Mouse (Mus musculus): ENCODE data around the gene Olfr159. TPM values are rescaled to one million over a fixed set of nuclear protein-coding genes. Genes with fewer than 3 reads are reported as not detected.

Gene Olfr159
- polyA plus RNA-seq, 1 experiment, result not detected

DNA sequence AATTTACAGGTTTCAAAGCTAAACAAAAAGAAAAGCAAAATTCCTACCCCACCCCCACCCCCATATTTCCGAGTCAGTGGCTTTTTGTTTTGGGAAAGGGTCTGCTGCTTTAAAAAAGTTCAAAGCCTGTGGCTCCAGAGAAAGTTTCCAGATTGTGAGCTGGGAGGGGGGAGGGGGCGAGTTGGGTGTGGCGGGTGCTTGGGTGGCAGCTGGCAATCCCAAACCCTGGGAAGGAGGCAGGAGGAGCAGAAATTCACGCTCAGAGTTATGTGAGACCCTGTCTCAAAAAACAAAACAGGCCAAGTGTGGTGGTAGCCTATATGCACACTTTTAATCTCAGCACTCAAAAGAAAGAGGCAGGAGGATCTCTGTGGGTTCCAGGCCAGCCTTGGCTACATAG, 28.2 kb downstream of the Olfr159 start:
- Histone ChIP-seq H3K27me3 (ENCODE audit: control insufficient read depth, insufficient read depth, low read length) (no peaks in the 10 kb centered on the region), H3K36me3 (ENCODE audit: control insufficient read depth, insufficient read depth, low read length) (no peaks in the 10 kb centered on the region), H3K4me3 (ENCODE audit: control insufficient read depth, low read depth, low read length) (no peak overlapping the region), H3K27ac (ENCODE audit: control insufficient read depth, insufficient read depth, low read depth, low read length) (no peak overlapping the region), H3K4me1 (ENCODE audit: control insufficient read depth, insufficient read depth, low read length) (peaks cover 3% of the 10 kb centered on the region; the same call in 1 of the 2 replicates)
- TF ChIP-seq POLR2A (IDR thresholded peaks at IDR 0.05; ENCODE audit: control insufficient read depth, low read depth, low read length), result no peak
- no peak for TF ChIP-seq CTCF (IDR thresholded peaks at IDR 0.05; ENCODE audit: control insufficient read depth, insufficient read depth, insufficient replicate concordance, low read depth, low read length)

DNA sequence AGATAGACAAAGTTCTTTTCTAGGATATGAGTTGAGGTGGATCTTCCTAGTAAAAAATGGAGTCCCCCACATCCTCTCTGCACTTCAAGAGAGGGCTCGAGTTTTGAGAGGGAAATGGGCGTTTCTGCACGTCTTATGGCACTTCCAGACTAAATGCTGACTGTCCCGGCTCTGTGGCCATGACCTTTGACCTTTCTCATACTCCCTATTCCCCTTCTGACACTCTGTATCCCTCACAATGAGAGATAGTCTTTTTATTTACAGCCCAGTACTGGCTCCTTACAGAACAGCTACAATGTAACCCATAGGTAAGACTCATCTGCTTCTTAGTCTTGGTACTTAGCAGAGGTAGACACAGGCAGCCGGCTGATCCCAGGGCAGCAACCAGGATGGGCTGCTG, 29.3 kb downstream of the Olfr159 start:
- TF ChIP-seq POLR2A (IDR thresholded peaks at IDR 0.05; ENCODE audit: control insufficient read depth, low read depth, low read length) (no peak), CTCF (IDR thresholded peaks at IDR 0.05; ENCODE audit: control insufficient read depth, insufficient read depth, insufficient replicate concordance, low read depth, low read length) (no peak)
- Histone ChIP-seq H3K36me3 (ENCODE audit: control insufficient read depth, insufficient read depth, low read length) (no peaks in the 10 kb centered on the region), H3K27ac (ENCODE audit: control insufficient read depth, insufficient read depth, low read depth, low read length) (no peak overlapping the region), H3K27me3 (ENCODE audit: control insufficient read depth, insufficient read depth, low read length) (no peaks in the 10 kb centered on the region), H3K4me3 (ENCODE audit: control insufficient read depth, low read depth, low read length) (no peak overlapping the region), H3K4me1 (ENCODE audit: control insufficient read depth, insufficient read depth, low read length) (peaks cover 3% of the 10 kb centered on the region)

DNA sequence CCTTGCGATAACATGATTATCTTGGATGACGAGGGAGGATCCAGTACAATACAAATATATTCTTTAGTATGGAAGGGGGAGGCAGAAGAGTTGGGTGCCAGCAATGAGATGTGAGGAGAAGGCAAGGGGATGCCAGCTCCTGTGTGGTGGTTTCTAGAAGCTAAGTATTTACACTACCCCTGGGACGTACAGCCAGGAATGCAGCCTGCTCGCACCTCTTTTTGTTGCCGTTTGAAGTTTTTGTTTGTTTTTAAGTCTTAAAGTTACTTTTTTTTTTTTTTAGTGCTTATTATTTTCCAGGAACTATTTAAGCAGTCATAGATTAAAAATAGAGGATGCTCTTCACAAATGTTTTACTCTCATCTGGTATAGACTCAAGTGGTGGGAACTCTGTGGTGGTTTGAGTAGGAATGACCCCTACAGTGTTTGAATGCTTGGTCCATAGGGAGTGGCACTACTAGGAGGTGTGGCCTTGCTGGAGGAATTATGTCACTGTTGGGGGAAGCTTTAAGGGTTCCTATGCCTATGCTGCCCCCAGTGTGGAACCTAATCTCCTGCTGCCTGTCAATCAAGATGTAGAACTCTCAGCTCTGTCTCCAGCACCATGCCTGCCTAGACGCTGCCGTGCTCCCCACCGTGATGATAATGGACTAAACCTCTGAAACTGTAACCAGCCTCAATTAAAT, 31.7 kb downstream of the Olfr159 start:
- TF ChIP-seq CTCF (IDR thresholded peaks at IDR 0.05; ENCODE audit: control insufficient read depth, insufficient read depth, insufficient replicate concordance, low read depth, low read length), result no peak
- no peak for TF ChIP-seq POLR2A (IDR thresholded peaks at IDR 0.05; ENCODE audit: control insufficient read depth, low read depth, low read length)
- peak overlapping the region; percentile 27; the same call in 1 of the 2 replicates for H3K27ac ChIP-seq (ENCODE audit: control insufficient read depth, insufficient read depth, low read depth, low read length)
- no peaks in the 10 kb centered on the region for H3K27me3 ChIP-seq (ENCODE audit: control insufficient read depth, insufficient read depth, low read length)
- peaks cover 3% of the 10 kb centered on the region for H3K4me1 ChIP-seq (ENCODE audit: control insufficient read depth, insufficient read depth, low read length)
- no peaks in the 10 kb centered on the region for H3K36me3 ChIP-seq (ENCODE audit: control insufficient read depth, insufficient read depth, low read length)
- peak overlapping the region; percentile 69 for H3K4me3 ChIP-seq (ENCODE audit: control insufficient read depth, low read depth, low read length)

DNA sequence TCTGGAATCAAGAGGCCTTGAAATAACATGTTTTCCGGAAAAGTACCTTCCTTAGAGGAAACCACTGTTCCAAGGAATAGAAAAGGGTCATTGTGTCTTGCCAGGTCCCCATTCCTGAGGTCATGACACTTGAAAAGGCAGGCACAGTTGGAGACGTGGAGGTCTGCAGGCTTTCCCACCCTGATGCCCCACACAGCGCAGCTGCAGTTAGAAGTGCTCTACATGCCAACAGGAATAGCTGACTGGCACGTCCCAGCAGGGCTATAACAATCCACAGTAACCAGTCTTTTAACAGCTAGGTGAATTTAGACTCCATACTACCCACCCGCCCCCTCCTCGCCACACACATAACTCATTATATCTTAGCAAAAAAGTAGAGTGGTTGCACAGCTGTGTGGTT, 33.7 kb downstream of the Olfr159 start:
- no peak for TF ChIP-seq CTCF (IDR thresholded peaks at IDR 0.05; ENCODE audit: control insufficient read depth, insufficient read depth, insufficient replicate concordance, low read depth, low read length)
- peak overlapping the region; percentile 69; the same call in 1 of the 2 replicates for H3K4me3 ChIP-seq (ENCODE audit: control insufficient read depth, low read depth, low read length)
- H3K36me3 ChIP-seq (ENCODE audit: control insufficient read depth, insufficient read depth, low read length), result no peaks in the 10 kb centered on the region
- no peak overlapping the region for H3K27ac ChIP-seq (ENCODE audit: control insufficient read depth, insufficient read depth, low read depth, low read length)
- no peaks in the 10 kb centered on the region for H3K27me3 ChIP-seq (ENCODE audit: control insufficient read depth, insufficient read depth, low read length)
- H3K4me1 ChIP-seq (ENCODE audit: control insufficient read depth, insufficient read depth, low read length), result peaks cover 2% of the 10 kb centered on the region

DNA sequence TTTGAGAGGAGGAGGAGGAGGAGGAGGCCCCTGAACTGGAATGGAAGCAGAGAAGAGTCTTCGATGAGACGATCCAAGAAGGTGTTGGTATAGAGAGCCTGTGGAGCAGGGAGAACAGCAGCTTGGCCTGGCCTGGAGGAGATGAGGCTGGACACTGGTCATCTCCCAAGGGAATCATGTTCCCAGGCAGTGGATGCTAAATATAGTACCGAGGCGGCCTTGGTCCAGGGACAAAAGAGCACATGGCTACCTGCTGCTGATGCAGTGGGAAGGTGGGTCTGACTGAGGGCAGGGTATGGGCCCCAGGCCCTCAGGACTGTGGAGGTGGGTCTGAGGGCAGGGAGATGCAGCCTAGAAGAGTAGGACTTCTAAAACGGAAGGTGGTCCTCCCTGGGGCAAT, 37.6 kb downstream of the Olfr159 start:
- TF ChIP-seq CTCF (IDR thresholded peaks at IDR 0.05; ENCODE audit: control insufficient read depth, insufficient read depth, insufficient replicate concordance, low read depth, low read length) (no peak), POLR2A (IDR thresholded peaks at IDR 0.05; ENCODE audit: control insufficient read depth, low read depth, low read length) (no peak)
- Histone ChIP-seq H3K4me3 (ENCODE audit: control insufficient read depth, low read depth, low read length) (peak overlapping the region; percentile 4), H3K27ac (ENCODE audit: control insufficient read depth, insufficient read depth, low read depth, low read length) (peak overlapping the region; percentile 65), H3K36me3 (ENCODE audit: control insufficient read depth, insufficient read depth, low read length) (no peaks in the 10 kb centered on the region), H3K4me1 (ENCODE audit: control insufficient read depth, insufficient read depth, low read length) (peaks cover 21% of the 10 kb centered on the region), H3K27me3 (ENCODE audit: control insufficient read depth, insufficient read depth, low read length) (no peaks in the 10 kb centered on the region)

DNA sequence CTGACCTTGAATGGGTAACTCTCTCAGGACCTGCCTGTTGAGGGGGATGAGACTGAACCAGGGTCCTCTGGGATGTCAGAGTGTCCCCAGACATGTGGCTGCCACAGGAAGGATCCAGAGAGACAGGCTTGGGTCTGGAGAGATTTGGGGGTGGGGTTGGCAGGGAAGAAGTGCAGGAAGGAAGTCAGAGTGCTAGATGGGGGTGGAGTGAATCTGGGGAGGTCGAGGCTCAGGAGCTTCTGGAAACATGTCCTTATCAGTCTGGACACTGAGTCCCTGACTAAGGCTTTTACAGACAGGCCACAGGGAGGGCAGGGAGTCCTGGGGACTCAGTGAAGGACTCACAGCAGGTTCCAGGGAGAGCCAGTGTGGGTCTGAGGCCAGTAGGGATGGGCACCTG, 38.6 kb downstream of the Olfr159 start:
- peak overlapping the region; percentile 65 for H3K27ac ChIP-seq (ENCODE audit: control insufficient read depth, insufficient read depth, low read depth, low read length)
- H3K27me3 ChIP-seq (ENCODE audit: control insufficient read depth, insufficient read depth, low read length), result no peaks in the 10 kb centered on the region
- no peaks in the 10 kb centered on the region for H3K36me3 ChIP-seq (ENCODE audit: control insufficient read depth, insufficient read depth, low read length)
- H3K4me3 ChIP-seq (ENCODE audit: control insufficient read depth, low read depth, low read length), result peak overlapping the region; percentile 4
- TF ChIP-seq POLR2A (IDR thresholded peaks at IDR 0.05; ENCODE audit: control insufficient read depth, low read depth, low read length), result no peak
- TF ChIP-seq CTCF (IDR thresholded peaks at IDR 0.05; ENCODE audit: control insufficient read depth, insufficient read depth, insufficient replicate concordance, low read depth, low read length), result no peak
- H3K4me1 ChIP-seq (ENCODE audit: control insufficient read depth, insufficient read depth, low read length), result peaks cover 23% of the 10 kb centered on the region

DNA sequence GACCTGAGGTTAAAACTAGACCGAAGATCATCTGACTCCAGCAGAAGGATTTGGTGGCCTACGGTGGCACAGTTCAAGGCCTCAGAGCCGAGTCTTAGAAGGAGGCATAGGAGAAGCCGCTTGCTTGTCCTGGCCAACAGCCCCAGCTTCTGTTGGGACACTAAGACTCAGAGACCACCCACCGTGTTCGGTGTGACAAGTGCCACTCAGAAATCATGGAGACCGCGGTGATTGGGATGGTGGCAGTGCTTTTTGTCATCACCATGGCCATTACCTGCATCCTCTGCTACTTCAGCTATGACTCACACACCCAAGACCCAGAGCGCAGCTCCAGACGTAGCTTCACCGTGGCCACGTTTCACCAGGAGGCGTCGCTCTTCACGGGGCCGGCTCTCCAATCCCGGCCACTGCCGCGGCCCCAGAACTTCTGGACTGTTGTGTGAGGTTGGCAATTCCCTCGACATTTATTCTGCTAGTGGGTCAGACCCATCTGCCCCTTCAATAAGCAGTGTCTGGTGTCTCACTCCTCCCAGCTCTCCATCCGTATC, 40.0 kb downstream of the Olfr159 start:
- TF ChIP-seq CTCF (IDR thresholded peaks at IDR 0.05; ENCODE audit: control insufficient read depth, insufficient read depth, insufficient replicate concordance, low read depth, low read length), result no peak
- no peak for TF ChIP-seq POLR2A (IDR thresholded peaks at IDR 0.05; ENCODE audit: control insufficient read depth, low read depth, low read length)
- Histone ChIP-seq H3K36me3 (ENCODE audit: control insufficient read depth, insufficient read depth, low read length) (no peaks in the 10 kb centered on the region), H3K4me1 (ENCODE audit: control insufficient read depth, insufficient read depth, low read length) (peaks cover 23% of the 10 kb centered on the region), H3K27me3 (ENCODE audit: control insufficient read depth, insufficient read depth, low read length) (no peaks in the 10 kb centered on the region), H3K4me3 (ENCODE audit: control insufficient read depth, low read depth, low read length) (peak overlapping the region; percentile 44), H3K27ac (ENCODE audit: control insufficient read depth, insufficient read depth, low read depth, low read length) (peak overlapping the region; percentile 84)
